Mouse (Mus musculus): ENCODE data around the gene Rap1a. TPM values are rescaled to one million over a fixed set of nuclear protein-coding genes. Genes with fewer than 3 reads are reported as not detected.
A peak's percentile ranks its signal among the peaks of the same experiment; 100 is the strongest.

Gene Rap1a
- total and polyA plus RNA-seq, 3 experiments: 12.8 to 113 (median 101) TPM

- no peak for TF ChIP-seq EP300 (IDR thresholded peaks at IDR 0.05; ENCODE audit: insufficient read depth, low read depth, low read length)
- TF ChIP-seq CTCF (IDR thresholded peaks at IDR 0.05): no peak
- Histone ChIP-seq H3K27ac (no peak overlapping the region), H3K4me3 (no peak overlapping the region), H3K36me3 (ENCODE audit: control insufficient read depth, insufficient read depth, low read length) (peaks cover 7% of the 10 kb centered on the region; the same call in 1 of the 2 replicates), H3K9ac (ENCODE audit: low read depth, low read length) (no peak overlapping the region), H3K4me1 (ENCODE audit: control insufficient read depth, insufficient read depth, low read length) (peaks cover 22% of the 10 kb centered on the region), H3K79me2 (replicated peaks; ENCODE audit: control insufficient read depth, insufficient read depth, low read length) (no peaks in the 10 kb centered on the region), H3K27me3 (ENCODE audit: control insufficient read depth, insufficient read depth, low read length) (no peaks in the 10 kb centered on the region)
- 86% methylated on average over 3 of the region's 3 CpGs for WGBS
- DNase-seq: no peak
- intact Hi-C loops (cut with DNase I): no loop called here
Observed at GRCm38 (mm10) chr3:105821504-105821903, 20.4 kb upstream of the Rap1a start.

DNA sequence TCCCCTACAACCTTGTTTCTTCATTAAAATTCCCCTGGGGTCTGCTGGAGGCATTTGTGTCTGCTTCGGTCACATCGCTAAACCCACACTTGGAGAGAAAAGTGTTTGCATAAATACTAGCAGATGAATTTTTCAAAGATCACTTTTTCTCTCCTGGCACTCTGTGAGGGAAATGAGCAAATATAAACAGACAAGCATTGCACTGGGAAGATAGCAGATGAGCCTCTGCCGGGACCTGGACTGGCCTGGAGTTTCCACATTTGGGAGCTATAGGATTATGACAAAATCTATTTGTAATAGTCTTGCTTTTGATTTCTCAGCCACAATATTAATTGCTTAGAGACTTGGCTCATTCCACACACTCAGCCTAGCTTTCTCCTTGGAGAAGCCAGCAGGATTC, 19.1 kb upstream of the Rap1a start:
- TF ChIP-seq POLR2A (IDR thresholded peaks at IDR 0.05; ENCODE audit: insufficient read depth, low read depth, low read length) (no peak), CTCF (IDR thresholded peaks at IDR 0.05) (no peak), EP300 (IDR thresholded peaks at IDR 0.05; ENCODE audit: insufficient read depth, low read depth, low read length) (no peak)
- intact Hi-C loops (cut with DNase I): no loop called here
- H3K27me3 ChIP-seq (ENCODE audit: control insufficient read depth, insufficient read depth, low read length): no peaks in the 10 kb centered on the region
- peaks cover 2% of the 10 kb centered on the region; the same call in 1 of the 2 replicates for H3K36me3 ChIP-seq (ENCODE audit: control insufficient read depth, insufficient read depth, low read length)
- H3K9ac ChIP-seq (ENCODE audit: low read depth, low read length): no peak overlapping the region
- no peaks in the 10 kb centered on the region for H3K79me2 ChIP-seq (replicated peaks; ENCODE audit: control insufficient read depth, insufficient read depth, low read length)
- no peak for DNase-seq
- no peak overlapping the region for H3K27ac ChIP-seq
- H3K4me3 ChIP-seq: no peak overlapping the region
- WGBS: 78% methylated on average over 3 of the region's 3 CpGs
- peaks cover 13% of the 10 kb centered on the region for H3K4me1 ChIP-seq (ENCODE audit: control insufficient read depth, insufficient read depth, low read length)

- DNase-seq: peak in 1 of 2 experiments; percentile 45
Observed at GRCm38 (mm10) chr3:105818130-105819004, 17.2 kb upstream of the Rap1a start.

DNA sequence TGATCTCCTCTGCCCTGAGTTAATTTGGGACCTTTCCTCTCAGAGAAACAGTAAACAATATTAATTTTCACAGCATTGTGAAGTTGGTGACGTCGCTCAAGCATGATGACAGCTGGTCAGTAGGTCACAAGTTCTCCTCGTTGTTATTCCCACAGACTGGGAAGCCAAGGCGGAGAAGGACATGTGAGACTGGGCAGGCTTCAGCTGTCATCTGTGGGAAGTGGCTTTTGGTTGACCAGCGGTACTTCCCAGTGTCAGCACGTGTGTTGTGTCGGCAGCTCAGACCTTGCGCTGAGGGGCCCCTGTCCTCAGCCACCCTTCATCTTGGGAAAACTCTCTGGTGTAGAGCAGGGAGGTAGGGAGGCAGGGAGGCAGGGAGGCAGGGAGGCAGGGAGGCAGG, 15.0 kb upstream of the Rap1a start:
- no peaks in the 10 kb centered on the region for H3K27me3 ChIP-seq (ENCODE audit: control insufficient read depth, insufficient read depth, low read length)
- 26% methylated on average over 8 of the region's 8 CpGs for whole genome bisulfite sequencing
- no peak overlapping the region for H3K27ac ChIP-seq
- H3K79me2 ChIP-seq (replicated peaks; ENCODE audit: control insufficient read depth, insufficient read depth, low read length): no peaks in the 10 kb centered on the region
- H3K4me1 ChIP-seq (ENCODE audit: control insufficient read depth, insufficient read depth, low read length): peaks cover 4% of the 10 kb centered on the region
- TF ChIP-seq CTCF (IDR thresholded peaks at IDR 0.05): no peak
- TF ChIP-seq EP300 (IDR thresholded peaks at IDR 0.05; ENCODE audit: insufficient read depth, low read depth, low read length): peak; percentile 33; the same call in 1 of the 2 replicates
- intact Hi-C loops (cut with DNase I): no loop called here
- DNase-seq: peak in 1 of 2 experiments; percentile 40
- no peak overlapping the region for H3K9ac ChIP-seq (ENCODE audit: low read depth, low read length)
- H3K4me3 ChIP-seq: no peak overlapping the region
- no peaks in the 10 kb centered on the region for H3K36me3 ChIP-seq (ENCODE audit: control insufficient read depth, insufficient read depth, low read length)

More at GRCm38 (mm10) chr3:105818130-105819004, 17.2 kb upstream of the Rap1a start:
- intact Hi-C loops (cut with DNase I): no loop called here
- H3K27ac ChIP-seq: peak overlapping the region; percentile 42; the same call in 1 of the 2 replicates
- no peaks in the 10 kb centered on the region for H3K27me3 ChIP-seq (ENCODE audit: control insufficient read depth, insufficient read depth, low read length)
- no peak overlapping the region for H3K4me3 ChIP-seq
- H3K79me2 ChIP-seq (replicated peaks; ENCODE audit: control insufficient read depth, insufficient read depth, low read length): no peaks in the 10 kb centered on the region
- H3K36me3 ChIP-seq (ENCODE audit: control insufficient read depth, insufficient read depth, low read length): no peaks in the 10 kb centered on the region
- TF ChIP-seq POLR2A (IDR thresholded peaks at IDR 0.05; ENCODE audit: insufficient read depth, low read depth, low read length) (no peak), CTCF (IDR thresholded peaks at IDR 0.05) (no peak), EP300 (IDR thresholded peaks at IDR 0.05; ENCODE audit: insufficient read depth, low read depth, low read length) (peak; percentile 49; the same call in 1 of the 2 replicates)
- WGBS: 39% methylated on average over 6 of the region's 6 CpGs
- H3K9ac ChIP-seq (ENCODE audit: low read depth, low read length): no peak overlapping the region
- peaks cover 4% of the 10 kb centered on the region for H3K4me1 ChIP-seq (ENCODE audit: control insufficient read depth, insufficient read depth, low read length)

DNA sequence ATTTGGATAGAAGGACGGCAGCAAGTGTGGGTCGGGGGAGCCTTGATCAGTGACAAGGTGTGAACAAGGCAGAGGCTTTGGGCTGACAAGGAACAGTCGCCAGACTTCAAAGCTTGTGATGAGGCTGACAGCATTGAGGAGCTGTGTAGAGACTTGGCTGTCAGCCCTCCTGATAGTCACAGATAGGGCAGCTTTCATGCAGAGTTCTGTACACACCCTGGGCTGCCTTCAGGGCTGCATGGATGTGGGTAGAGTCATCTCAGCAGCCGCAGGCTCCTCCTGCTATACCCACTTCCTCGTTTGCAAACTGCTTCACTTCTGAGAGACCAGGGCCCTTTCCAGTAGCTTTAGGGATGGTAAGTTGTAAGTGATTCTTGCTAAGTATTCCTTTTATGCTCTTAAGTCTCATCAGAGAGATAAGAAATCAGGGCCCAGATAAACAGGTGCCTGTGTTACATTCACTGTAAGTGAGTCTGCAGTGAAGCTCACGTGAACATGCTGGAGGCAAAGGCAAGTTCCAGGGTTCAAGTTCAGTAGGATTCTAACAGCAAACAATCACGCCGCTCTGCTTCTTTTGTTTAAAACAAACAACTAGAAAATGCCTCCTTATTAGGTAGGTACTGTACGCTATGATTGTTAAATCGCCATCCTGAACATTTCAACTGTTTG, 14.2 kb upstream of the Rap1a start:
- Histone ChIP-seq H3K27me3 (ENCODE audit: control insufficient read depth, insufficient read depth, low read length) (no peaks in the 10 kb centered on the region), H3K4me1 (ENCODE audit: control insufficient read depth, insufficient read depth, low read length) (peaks cover 4% of the 10 kb centered on the region), H3K9ac (ENCODE audit: low read depth, low read length) (no peak overlapping the region), H3K36me3 (ENCODE audit: control insufficient read depth, insufficient read depth, low read length) (no peaks in the 10 kb centered on the region), H3K27ac (no peak overlapping the region), H3K79me2 (replicated peaks; ENCODE audit: control insufficient read depth, insufficient read depth, low read length) (no peaks in the 10 kb centered on the region), H3K4me3 (no peak overlapping the region)
- DNase-seq: peak in 1 of 2 experiments; percentile 47
- TF ChIP-seq POLR2A (IDR thresholded peaks at IDR 0.05; ENCODE audit: insufficient read depth, low read depth, low read length): no peak
- no peak for TF ChIP-seq EP300 (IDR thresholded peaks at IDR 0.05; ENCODE audit: insufficient read depth, low read depth, low read length)
- TF ChIP-seq CTCF (IDR thresholded peaks at IDR 0.05): no peak
- intact Hi-C loops (cut with DNase I): no loop called here
- 67% methylated on average over 10 of the region's 10 CpGs for WGBS

DNA sequence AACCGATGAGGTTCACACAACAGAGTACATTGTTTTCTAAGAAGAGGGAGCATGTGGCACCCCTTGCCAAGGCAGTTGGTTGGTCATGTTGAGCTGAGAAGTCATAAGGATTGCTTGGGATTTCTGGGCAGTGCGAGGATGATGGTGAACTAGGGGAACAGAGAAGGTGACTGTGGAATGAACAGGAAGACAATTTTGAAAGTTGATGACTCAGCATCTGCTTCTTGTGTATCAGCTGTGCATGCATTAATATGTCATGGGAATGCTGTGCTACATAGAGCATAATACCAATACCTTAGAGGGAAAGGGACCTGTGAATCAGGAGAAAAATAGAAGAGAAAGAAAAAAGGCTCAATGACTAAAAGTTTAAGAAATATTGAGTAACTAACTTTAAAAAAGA, 10.0 kb upstream of the Rap1a start:
- Histone ChIP-seq H3K36me3 (ENCODE audit: control insufficient read depth, insufficient read depth, low read length) (no peaks in the 10 kb centered on the region), H3K9ac (ENCODE audit: low read depth, low read length) (no peak overlapping the region), H3K4me1 (ENCODE audit: control insufficient read depth, insufficient read depth, low read length) (peaks cover 2% of the 10 kb centered on the region), H3K27me3 (ENCODE audit: control insufficient read depth, insufficient read depth, low read length) (no peaks in the 10 kb centered on the region), H3K79me2 (replicated peaks; ENCODE audit: control insufficient read depth, insufficient read depth, low read length) (no peaks in the 10 kb centered on the region), H3K27ac (no peak overlapping the region), H3K4me3 (no peak overlapping the region)
- 94% methylated on average over 2 of the region's 2 CpGs for WGBS
- no peak for DNase-seq
- intact Hi-C loops (cut with DNase I): no loop called here
- TF ChIP-seq EP300 (IDR thresholded peaks at IDR 0.05; ENCODE audit: insufficient read depth, low read depth, low read length): no peak
- TF ChIP-seq POLR2A (IDR thresholded peaks at IDR 0.05; ENCODE audit: insufficient read depth, low read depth, low read length): no peak
- TF ChIP-seq CTCF (IDR thresholded peaks at IDR 0.05): no peak

Data from heart, adult 2 months (tissue).